Mouse (Mus musculus): ENCODE results near the gene Ide.
"Not testable (repeated sequence)": the region's sequence is repeated elsewhere in the genome, so short reads cannot be mapped to it uniquely, and the experiment has no call there.

Gene Ide

GRCm38 (mm10) chr19:37275555-37275954 is 62.1 kb downstream of the Ide start:
- in situ Hi-C loops (cut with MboI, MseI): loop anchor here (10.0 kb wide), 1 partner anchor 1071 kb away; no protein-coding TSS in a partner anchor

GRCm38 (mm10) chr19:37269106-37269505 is 68.5 kb downstream of the Ide start:
- in situ Hi-C loops (cut with MboI, MseI): loop anchor here (10.0 kb wide), 1 partner anchor 224 kb away; no protein-coding TSS in a partner anchor

GRCm38 (mm10) chr19:37265333-37266103 is 72.1 kb downstream of the Ide start:
- in situ Hi-C loops (cut with MboI, MseI): loop anchor here (10.0 kb wide), 1 partner anchor 221 kb away; no protein-coding TSS in a partner anchor

- in situ Hi-C loops (cut with MboI, MseI): loop anchor here (10.0 kb wide), 1 partner anchor 219 kb away; no protein-coding TSS in a partner anchor
Observed at GRCm38 (mm10) chr19:37263943-37264897, 73.4 kb downstream of the Ide start.

- in situ Hi-C loops (cut with MboI, MseI): loop anchor here (10.0 kb wide), 1 partner anchor 219 kb away; no protein-coding TSS in a partner anchor
Observed at GRCm38 (mm10) chr19:37263566-37263942, 74.1 kb downstream of the Ide start.

- in situ Hi-C loops (cut with MboI, MseI): loop anchor here (10.0 kb wide), 1 partner anchor 218 kb away; no protein-coding TSS in a partner anchor
Observed at GRCm38 (mm10) chr19:37262389-37262788, 75.3 kb downstream of the Ide start.

- in situ Hi-C loops (cut with MboI, MseI): no loop called here
Observed at GRCm38 (mm10) chr19:37255321-37255720, 82.3 kb downstream of the Ide start.

GRCm38 (mm10) chr19:37252104-37252503 is 85.5 kb downstream of the Ide start:
- in situ Hi-C loops (cut with MboI, MseI): no loop called here

- in situ Hi-C loops (cut with MboI, MseI): no loop called here
Observed at GRCm38 (mm10) chr19:37248199-37248598, 89.5 kb downstream of the Ide start.

- in situ Hi-C loops (cut with MboI, MseI): no loop called here
Observed at GRCm38 (mm10) chr19:37246859-37247258, 90.8 kb downstream of the Ide start.

- in situ Hi-C loops (cut with MboI, MseI): no loop called here
Observed at GRCm38 (mm10) chr19:37242707-37243106, 94.9 kb downstream of the Ide start.

- in situ Hi-C loops (cut with MboI, MseI): no loop called here
Observed at GRCm38 (mm10) chr19:37241201-37241600, 96.5 kb downstream of the Ide start.

- in situ Hi-C loops (cut with MboI, MseI): loop anchor here (5.0 kb wide), 1 partner anchor 277 kb away; no protein-coding TSS in a partner anchor
Observed at GRCm38 (mm10) chr19:37239096-37239495, 98.6 kb downstream of the Ide start.

- in situ Hi-C loops (cut with MboI, MseI): loop anchor here (5.0 kb wide), 1 partner anchor 276 kb away; no protein-coding TSS in a partner anchor
Observed at GRCm38 (mm10) chr19:37238651-37239050, 99.0 kb downstream of the Ide start.

GRCm38 (mm10) chr19:37237712-37238437 is 99.8 kb downstream of the Ide start:
- in situ Hi-C loops (cut with MboI, MseI): loop anchor here (5.0 kb wide), 1 partner anchor 276 kb away; no protein-coding TSS in a partner anchor

GRCm38 (mm10) chr19:37237306-37237705 is 100.3 kb downstream of the Ide start:
- in situ Hi-C loops (cut with MboI, MseI): loop anchor here (5.0 kb wide), 1 partner anchor 275 kb away; no protein-coding TSS in a partner anchor

GRCm38 (mm10) chr19:37235818-37236217 is 101.8 kb downstream of the Ide start:
- in situ Hi-C loops (cut with MboI, MseI): loop anchor here (5.0 kb wide), 1 partner anchor 274 kb away; no protein-coding TSS in a partner anchor

- in situ Hi-C loops (cut with MboI, MseI): no loop called here
Observed at GRCm38 (mm10) chr19:37233561-37234539, 103.8 kb downstream of the Ide start.

- in situ Hi-C loops (cut with MboI, MseI): not testable (repeated sequence)
Observed at GRCm38 (mm10) chr19:37232598-37232997, 105.1 kb downstream of the Ide start.
